Mouse (Mus musculus): ENCODE results near the gene Elfn1.

GRCm38 (mm10) chr5:140012286-140012967 lies 104.7 kb downstream of the Elfn1 start:
- TF ChIP-seq CTCF (IDR thresholded peaks at IDR 0.05; ENCODE audit: borderline replicate concordance, extremely low read depth, insufficient read depth, insufficient read length) (no peak), POLR2A (IDR thresholded peaks at IDR 0.05; ENCODE audit: borderline replicate concordance, extremely low read depth, insufficient read depth, insufficient read length, poor library complexity, severe bottlenecking) (no peak)
